Mouse (Mus musculus): ENCODE results near the gene Npr1. TPM values are rescaled to one million over a fixed set of nuclear protein-coding genes. Genes with fewer than 3 reads are reported as not detected.

The Npr1 gene
- total RNA-seq, 1 experiment from 2014 or later: 224 TPM

DNA sequence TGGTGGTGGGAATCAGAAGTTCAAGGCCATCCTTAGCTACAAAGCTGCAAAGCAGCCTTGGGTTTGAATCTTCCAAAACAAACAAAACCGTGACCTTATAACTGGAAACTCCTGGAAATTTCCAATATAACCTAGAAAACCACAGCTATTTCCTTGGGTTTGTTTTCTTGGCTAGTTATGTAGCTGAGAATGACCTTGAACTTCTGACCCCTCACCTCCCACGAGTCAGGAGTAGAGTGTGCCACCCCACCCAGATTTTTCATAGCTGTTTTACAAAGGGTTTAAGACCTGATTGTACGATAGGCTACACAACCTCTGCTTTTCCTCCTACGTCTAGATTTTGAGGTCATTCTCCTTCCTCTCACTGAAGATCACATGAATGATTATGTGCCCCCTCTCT is 28.5 kb downstream of the Npr1 start:
- no peak for DNase-seq

DNA sequence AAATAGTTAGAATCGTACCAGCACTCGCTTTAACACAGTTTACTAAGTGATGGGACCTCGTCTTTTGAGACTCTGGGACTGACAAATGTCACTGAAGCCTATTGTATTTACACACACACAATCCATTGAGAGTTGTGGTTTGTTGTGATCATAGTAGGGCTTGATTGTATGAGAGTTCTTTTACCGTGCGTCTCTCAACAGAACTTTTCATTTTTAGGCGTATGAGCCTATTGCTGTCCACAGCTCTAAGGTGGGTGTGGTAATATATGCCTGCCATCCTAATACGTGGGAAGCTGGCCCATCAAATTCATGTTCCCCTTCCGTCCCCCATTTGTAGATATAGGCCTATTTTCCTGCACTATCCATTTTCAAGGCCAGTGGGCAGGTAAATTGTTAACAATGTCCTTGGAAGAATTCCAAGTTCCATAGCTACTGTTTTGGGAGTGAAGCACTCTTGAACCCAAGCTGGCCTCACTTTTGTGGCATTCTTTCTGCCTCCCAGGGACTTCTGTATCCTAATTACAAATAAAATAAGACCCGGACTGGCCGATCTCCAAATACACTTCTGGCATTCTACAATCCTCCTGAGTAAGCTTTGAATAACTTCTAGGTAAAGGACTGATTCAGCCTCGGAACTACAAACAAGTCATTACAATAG is 31.5 kb downstream of the Npr1 start:
- DNase-seq: no peak

DNA sequence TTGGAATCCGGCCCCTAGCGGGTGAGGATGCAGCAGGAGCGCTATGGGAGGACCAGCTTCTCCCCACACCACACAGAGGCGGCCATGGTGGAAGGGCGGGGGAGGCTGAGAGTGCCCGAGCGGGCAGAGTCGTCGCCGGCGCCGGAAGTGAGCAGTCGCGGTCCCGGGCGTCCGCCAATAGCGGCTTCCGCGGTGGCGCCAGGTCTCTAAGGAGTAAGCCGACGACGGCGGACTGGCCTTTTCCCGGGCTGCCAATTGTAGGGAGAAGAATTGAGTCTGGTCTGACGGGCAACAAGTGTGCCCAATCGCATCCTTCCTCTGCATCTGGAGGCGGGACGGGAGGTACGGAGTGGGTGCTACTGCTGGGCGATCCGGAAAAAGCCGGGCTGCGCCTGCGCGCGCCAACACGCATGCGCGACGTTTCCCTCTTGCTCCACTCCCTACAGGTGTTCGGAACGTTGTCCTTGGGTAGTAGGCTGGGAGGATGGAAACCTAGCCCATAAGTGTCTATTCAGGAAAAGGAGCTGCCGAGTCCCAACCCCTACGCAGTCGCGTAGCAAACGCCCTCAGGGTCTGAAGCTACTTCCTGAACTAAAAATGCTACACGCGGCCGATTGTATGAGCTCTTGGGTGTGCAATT is 32.2 kb downstream of the Npr1 start, which contains the start of gene Ints3:
Ints3 (minus strand) TSS at position 242 of the 640 bp plus-strand sequence.
- peak; percentile 99 for DNase-seq

DNA sequence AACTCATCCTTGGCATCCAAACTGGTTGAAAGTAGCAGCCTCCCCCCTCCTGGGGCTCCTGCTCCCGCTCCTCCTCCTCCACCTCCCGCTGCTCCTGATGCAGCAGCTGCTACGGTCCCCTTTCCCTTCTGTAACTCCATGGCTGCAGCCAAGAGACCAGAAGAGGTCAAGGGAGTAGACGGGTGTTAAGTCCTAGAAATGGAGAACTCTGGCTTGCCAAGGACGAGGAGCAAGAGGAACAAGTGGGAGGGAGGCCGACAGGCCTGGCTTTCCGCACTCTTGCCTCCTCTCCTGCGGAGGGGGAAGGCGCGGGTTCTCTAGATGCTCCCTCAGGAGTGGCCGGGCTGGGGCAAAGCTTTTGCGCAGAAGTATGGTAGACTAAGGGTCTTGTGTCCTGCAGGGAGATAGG is 32.9 kb downstream of the Npr1 start:
- DNase-seq: peak; percentile 37

GRCm38 (mm10) chr3:90432348-90432747 is 33.3 kb downstream of the Npr1 start:
- no peak for DNase-seq

DNA sequence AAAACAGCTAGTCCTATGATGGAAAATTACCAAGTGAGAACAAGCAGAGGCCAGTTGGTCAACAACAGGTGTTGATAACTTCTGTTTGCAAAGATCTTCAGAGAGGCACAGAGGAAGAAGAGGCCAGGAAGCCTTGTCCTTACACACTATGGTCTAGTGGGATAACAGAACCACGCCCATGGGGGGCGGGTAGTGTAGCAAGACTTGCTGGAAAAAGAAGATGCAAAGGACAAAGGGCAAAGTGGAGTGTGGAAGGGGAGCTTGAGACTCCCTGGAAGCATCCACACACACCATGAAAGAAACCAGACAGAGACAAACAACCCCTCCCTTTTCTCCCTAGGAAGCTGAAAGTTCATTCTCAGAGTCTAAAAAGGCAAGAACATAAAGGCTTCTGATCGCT is 36.1 kb downstream of the Npr1 start:
- DNase-seq: no peak

GRCm38 (mm10) chr3:90428186-90428585 is 37.5 kb downstream of the Npr1 start:
- DNase-seq: no peak

- no peak for DNase-seq
Measured at GRCm38 (mm10) chr3:90427574-90427973, 38.1 kb downstream of the Npr1 start.

DNA sequence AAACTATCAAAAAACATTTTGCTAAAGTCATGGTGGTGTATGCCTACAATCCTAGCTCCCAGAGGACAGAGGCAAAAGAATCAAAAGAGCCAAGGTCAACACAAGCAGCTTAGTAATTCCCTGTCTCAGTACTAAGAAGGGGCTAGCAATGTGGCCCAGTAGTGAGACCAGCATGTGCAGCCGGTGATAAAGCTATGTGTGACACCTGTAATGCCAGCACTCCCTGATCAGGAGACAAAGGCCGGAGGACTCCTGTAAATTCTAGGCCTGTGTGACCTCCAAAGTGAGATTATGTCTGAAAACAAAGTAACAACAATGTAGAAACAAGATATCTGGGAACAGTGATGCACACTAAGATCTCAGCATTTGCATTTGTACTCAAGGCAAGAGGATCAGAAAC is 40.2 kb downstream of the Npr1 start:
- no peak for DNase-seq

- no peak for DNase-seq
Measured at GRCm38 (mm10) chr3:90423549-90423948, 42.1 kb downstream of the Npr1 start.

DNA sequence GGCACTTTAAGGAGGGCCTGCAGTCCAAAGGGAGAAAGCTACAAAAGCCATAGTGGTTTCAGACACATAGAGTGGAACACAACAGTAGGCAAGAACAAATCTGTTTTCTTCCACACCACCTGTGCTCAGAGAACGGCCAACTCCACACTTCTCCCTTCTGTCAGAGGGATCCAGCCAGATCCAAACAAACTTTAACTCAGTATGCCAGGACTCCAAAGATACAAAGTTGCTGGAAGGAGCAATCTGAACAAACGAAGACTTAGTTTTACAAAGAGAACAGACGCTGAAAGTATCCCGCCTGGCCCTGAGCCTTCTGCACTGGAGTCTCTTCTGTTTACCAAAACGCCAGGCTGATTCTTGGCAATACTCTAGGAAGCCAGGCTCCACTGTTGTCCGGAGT is 45.0 kb downstream of the Npr1 start:
- no peak for DNase-seq

- no peak for DNase-seq
Measured at GRCm38 (mm10) chr3:90413011-90413396, 52.7 kb downstream of the Npr1 start.

DNA sequence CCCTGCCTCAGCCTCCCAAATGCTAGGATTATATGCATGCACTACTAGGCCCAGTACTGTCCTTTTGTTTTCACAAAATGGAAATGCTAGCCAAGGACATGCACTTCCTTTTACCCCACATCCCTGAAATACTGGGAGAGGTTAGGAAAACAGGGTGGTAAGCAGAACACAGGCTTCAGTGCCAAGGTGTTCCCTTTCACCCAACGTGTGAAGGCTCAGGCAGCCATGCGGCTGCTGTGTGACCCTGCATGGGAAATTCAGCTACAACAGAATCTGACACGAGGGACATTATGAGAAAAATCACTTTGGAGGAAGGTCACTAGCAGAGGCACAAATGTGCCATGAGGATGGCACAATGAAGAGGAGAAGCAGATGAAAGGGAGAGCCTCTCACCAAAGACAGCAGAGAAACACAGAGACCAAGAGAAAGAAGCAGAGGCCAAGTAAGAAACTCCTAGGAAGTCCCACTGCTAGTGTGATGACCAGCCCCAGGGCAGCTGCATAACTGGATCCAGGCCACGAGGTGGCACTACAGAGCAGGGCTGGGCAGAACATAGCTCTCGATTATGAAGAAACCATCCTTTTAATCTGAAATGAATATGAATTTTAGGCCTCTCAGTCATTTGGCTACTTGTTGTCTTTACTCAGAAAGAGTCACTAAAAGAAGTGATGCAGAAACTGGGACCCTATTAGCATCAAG is 53.2 kb downstream of the Npr1 start:
- DNase-seq: peak; percentile 87

- DNase-seq: no peak
Measured at GRCm38 (mm10) chr3:90408721-90409120, 56.9 kb downstream of the Npr1 start.

- no peak for DNase-seq
Measured at GRCm38 (mm10) chr3:90406414-90406813, 59.3 kb downstream of the Npr1 start.

GRCm38 (mm10) chr3:90404609-90405008 is 61.1 kb downstream of the Npr1 start:
- no peak for DNase-seq

DNA sequence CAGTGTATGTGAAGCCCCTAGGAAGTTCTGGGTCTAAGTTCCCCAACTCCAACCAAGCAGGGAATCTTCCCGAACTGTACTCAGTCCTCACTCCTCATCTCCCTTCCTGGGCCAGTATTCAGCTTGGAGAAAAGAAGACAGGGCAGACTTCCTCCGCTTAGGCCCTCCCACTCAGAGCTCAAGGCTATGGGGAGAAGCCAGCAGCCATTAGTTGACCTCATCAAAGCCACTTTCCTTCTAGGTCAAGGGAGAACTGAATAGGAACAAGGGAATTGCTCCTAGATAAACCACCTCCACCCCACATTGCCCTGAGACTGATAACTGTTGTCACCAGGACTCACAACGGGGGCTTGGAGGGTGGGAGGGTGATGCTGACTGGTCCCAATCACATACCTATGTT is 61.5 kb downstream of the Npr1 start:
- DNase-seq: no peak

DNA sequence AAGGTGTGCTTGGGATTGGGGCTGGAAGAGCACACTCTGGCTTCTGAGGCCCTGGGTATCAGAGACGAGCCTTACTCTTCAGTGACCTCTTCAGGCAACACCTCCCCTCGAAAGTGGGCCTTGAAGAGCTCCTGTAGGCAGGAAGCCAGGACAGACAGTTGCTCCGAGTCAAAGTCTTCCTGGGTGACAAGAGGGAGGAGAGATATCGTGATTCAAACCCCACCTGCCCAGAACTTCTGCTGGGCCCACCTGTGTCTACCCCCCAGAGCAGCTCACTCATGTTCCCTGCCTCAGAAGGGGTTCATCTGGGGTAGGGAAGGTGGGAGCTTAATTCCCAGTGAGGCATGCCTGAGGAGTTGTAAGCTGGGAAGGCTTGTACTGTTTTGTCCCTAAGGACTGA is 64.7 kb downstream of the Npr1 start:
- no peak for DNase-seq

Other genes starting within 250 kb of the Npr1 start
- 68.6 and 72.3 TPM in 2 replicates for gene Jtb, start 234.3 kb downstream of the Npr1 start, total RNA-seq (2021)
- gene Creb3l4, start 222.4 kb downstream of the Npr1 start, total RNA-seq (2021): 0.85 TPM in 1 of 2 replicates, not detected in the other
- gene Slc39a1, start 217.7 kb downstream of the Npr1 start, total RNA-seq (2021): 132 and 136 TPM in 2 replicates
- 46.7 and 57.8 TPM in 2 replicates for gene Crtc2, start 211.7 kb downstream of the Npr1 start, total RNA-seq (2021)
- gene Dennd4b, start 200.7 kb downstream of the Npr1 start, total RNA-seq (2021): 9.0 and 10.7 TPM in 2 replicates
- gene Gatad2b, start 172.7 kb downstream of the Npr1 start, total RNA-seq (2021): 76.8 and 78.1 TPM in 2 replicates
- gene Slc27a3, start 75.9 kb downstream of the Npr1 start, total RNA-seq (2021): 130 and 146 TPM in 2 replicates
- gene Ints3, start 32.2 kb downstream of the Npr1 start, total RNA-seq (2021): 91.2 and 92.3 TPM in 2 replicates
- gene Ilf2, start 10.3 kb upstream of the Npr1 start, total RNA-seq (2021): 65.6 and 65.7 TPM in 2 replicates
- gene Snapin, start 25.2 kb upstream of the Npr1 start, total RNA-seq (2021): 67.2 and 74.0 TPM in 2 replicates
- gene Chtop, start 43.6 kb upstream of the Npr1 start, total RNA-seq (2021): 115 and 124 TPM in 2 replicates
- gene S100a1, start 48.5 kb upstream of the Npr1 start, total RNA-seq (2021): 108 and 131 TPM in 2 replicates
- 28.8 and 41.1 TPM in 2 replicates for gene S100a13, start 48.6 kb upstream of the Npr1 start, total RNA-seq (2021)
- gene S100a14, start 61.0 kb upstream of the Npr1 start, total RNA-seq (2021): 0.52 and 0.95 TPM in 2 replicates
- gene S100a16, start 71.4 kb upstream of the Npr1 start, total RNA-seq (2021): 48.4 and 52.1 TPM in 2 replicates
- not detected in 2 replicates for gene S100a3, start 94.7 kb upstream of the Npr1 start, total RNA-seq (2021)
- not detected in 2 replicates for gene S100a2, start 124.4 kb upstream of the Npr1 start, total RNA-seq (2021)
- not detected in 2 replicates for gene Gm42674, start 136.0 kb upstream of the Npr1 start, total RNA-seq (2021)
- 7.3 and 11.2 TPM in 2 replicates for gene S100a4, start 137.9 kb upstream of the Npr1 start, total RNA-seq (2021)
- not detected in 2 replicates for gene S100a5, start 142.7 kb upstream of the Npr1 start, total RNA-seq (2021)
- 14.2 and 31.3 TPM in 2 replicates for gene S100a6, start 147.0 kb upstream of the Npr1 start, total RNA-seq (2021)
- gene S100a7a, start 188.2 kb upstream of the Npr1 start, total RNA-seq (2021): 0.33 TPM in 1 of 2 replicates, not detected in the other
- gene S100a8, start 203.1 kb upstream of the Npr1 start, total RNA-seq (2021): 0.76 TPM in 1 of 2 replicates, not detected in the other
- 0.91 TPM in 1 of 2 replicates, not detected in the other for gene S100a9, start 229.9 kb upstream of the Npr1 start, total RNA-seq (2021)